Mouse (Mus musculus) CH12.LX (cell line): Measurements from ENCODE around the gene Gm20517.
A peak's percentile ranks its signal among the peaks of the same experiment; 100 is the strongest.

Experiments
- EP300 ChIP-seq: IDR thresholded peaks from 2 replicates; pipeline ENCODE4 v1.6.1; 2011; ENCODE audit warnings: low read length, improper control_type of control experiment
- POLR2A ChIP-seq: IDR thresholded peaks from 2 replicates; pipeline ENCODE4 v1.6.1; 2011; ENCODE audit warnings: low read depth, mild to moderate bottlenecking, improper control_type of control experiment, low read length

GRCm38 (mm10) chr17:47599511-47600297 lies 11.7 kb upstream of the Gm20517 start:
- TF ChIP-seq POLR2A (peak; percentile 3; the same call in 1 of the 2 replicates), EP300 (no peak)
